Mouse (Mus musculus) spleen, postnatal 10 days (tissue): ENCODE results near the gene Atxn7l3.
A peak's percentile ranks its signal among the peaks of the same experiment; 100 is the strongest.
"Not testable (repeated sequence)": the region's sequence is repeated elsewhere in the genome, so short reads cannot be mapped to it uniquely, and the experiment has no call there.

Source experiments
- DNase-seq, 2 experiments: peaks; one replicate each; pipeline ENCODE4 v3.0.0; 2021 to 2022; ENCODE audit warnings: low spot score in 2 of 2

Atxn7l3 gene

GRCm38 (mm10) chr11:102295598-102296471, 596 bp downstream of the Atxn7l3 start:
- peak; percentile 58 to 69 for DNase-seq

- peak; percentile 61 to 64 for DNase-seq
These were observed 1.4 kb downstream of the Atxn7l3 start for GRCm38 (mm10) chr11:102294887-102295597.

GRCm38 (mm10) chr11:102294416-102294815, 2.0 kb downstream of the Atxn7l3 start:
- DNase-seq: no peak

DNA sequence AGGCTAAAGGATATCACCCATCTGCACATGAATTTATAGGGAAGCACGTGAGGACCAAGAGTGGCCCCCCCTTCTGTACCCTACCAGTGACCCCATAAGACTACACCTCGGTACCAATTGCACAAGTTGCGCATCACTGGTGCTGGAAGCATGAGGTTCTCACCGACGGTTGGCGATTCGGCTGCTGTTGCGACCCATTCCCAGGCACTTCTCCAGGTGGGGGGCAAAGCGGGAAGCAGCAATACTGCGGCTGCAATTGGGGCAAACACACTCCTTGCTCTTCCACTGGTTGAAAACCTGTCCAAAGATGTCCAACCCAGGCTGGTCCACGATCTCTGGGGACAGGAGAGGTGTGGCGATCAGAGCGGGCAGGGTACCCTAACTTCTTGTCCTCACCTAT, 2.5 kb downstream of the Atxn7l3 start:
- DNase-seq: no peak

DNA sequence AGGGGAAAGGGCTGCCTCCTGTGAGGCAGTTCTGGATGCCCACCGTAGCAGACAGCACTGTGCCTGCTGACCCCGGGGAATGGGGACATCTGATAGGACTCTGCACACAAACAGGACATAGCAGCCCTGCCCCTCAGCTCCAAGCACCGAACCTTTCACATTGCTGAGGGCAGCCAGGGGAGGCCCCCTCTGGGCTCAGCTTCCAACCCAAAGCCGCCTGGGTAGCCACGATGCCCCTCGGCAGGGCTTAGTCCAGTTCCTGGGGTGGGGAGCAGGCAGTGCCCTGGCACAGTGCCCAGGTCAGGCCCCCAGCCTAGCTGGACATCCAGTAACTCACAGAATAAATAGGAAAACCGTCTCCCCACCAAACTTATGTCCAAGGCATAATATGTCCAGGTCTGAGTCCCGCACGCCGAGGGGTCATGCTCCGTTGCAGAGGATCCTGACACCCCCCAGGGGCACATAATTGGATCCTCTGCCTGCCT, 5.3 kb downstream of the Atxn7l3 start:
- DNase-seq: no peak

DNA sequence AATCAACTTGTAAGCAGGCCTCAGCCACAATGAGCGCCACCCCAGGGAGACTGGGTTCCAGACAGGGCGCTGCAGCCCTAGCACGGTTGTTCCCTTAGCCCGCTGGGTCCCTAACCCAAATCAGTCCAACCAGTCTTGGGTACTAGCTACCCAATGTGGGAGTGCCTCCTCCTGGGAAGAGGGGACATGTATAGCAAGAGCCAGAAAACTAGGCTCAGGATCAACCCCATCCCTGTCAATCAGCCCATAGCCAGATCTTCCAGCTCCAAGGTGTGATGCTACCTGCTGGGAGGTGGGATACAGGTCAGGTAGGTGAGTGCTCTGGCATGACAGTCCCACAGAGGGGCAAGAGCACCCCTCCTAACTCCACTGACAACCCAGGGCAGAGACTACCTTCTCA, 6.3 kb downstream of the Atxn7l3 start:
- DNase-seq: no peak

DNA sequence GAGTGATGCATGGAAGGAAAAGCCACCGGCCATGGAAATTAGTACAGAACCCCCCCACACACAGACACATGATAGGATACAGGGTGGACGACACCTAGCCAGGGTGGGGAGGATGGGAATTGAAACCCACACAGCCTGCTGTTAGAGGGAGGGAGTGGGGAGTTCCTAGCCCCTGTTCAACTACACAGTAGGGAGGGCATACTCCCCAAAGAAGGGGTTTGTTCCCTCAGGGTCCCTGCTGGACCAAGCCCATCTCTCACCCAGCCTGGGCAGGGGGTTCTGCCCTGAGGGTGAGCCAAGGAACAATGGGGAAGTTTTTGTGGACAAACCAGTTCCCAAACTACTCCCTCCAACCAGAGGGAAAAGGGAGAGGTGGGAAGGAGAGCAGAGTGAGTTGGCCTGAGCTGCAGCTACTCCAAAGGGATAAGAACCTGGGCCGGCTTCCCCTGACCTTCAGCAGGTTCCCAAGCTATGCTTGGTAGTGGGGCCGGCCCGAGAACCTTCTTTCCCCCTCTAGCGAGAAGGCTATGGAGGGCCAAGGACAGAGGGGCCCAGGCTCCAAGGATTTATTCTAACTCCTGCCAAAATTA, 6.8 kb downstream of the Atxn7l3 start:
- no peak for DNase-seq

GRCm38 (mm10) chr11:102288913-102289312, 7.5 kb downstream of the Atxn7l3 start:
- DNase-seq: no peak

- DNase-seq: no peak
These were observed 8.2 kb downstream of the Atxn7l3 start for GRCm38 (mm10) chr11:102288027-102288804.

GRCm38 (mm10) chr11:102287485-102287884, 8.9 kb downstream of the Atxn7l3 start:
- DNase-seq: no peak

DNA sequence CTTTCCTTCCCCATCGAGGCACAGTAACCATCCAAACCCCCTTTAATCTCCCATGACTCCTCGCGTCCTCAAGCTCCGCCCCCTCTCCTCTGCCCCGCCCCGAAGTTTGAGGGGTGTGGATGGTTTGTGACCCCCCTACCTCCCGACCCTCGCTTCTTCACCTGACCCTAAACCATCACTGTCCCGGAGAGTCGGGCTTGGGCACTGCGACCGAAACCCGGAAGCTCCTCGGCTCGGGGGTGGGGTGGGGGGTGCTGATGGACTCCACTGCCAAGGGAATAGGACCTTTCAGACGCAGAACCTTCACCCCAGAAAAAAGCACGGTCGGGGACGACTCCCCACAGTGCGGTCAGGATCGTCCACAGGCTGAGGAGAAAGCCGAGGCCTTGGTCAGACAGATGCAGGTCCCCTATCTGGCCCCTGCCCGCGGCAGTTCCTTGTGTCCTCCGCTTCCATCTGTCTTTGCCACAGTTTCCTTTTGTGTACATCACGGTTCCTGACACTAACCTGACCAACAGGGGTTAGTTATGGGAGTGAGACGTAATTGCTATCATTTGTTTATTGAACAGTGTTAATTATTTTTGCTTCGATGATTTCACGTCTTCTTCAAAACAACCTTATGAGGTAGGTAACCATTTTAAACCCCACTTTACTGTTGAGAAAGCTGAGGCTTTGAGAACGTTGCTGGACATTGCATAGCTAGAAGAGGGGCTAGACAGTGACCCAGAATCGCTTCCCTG, 11.2 kb downstream of the Atxn7l3 start:
- no peak for DNase-seq

- DNase-seq: peak; percentile 94 to 98
These were observed 11.8 kb downstream of the Atxn7l3 start, which contains the start of gene Tmub2 for GRCm38 (mm10) chr11:102284501-102285094. Gene Tmub2 (plus strand): TSS chr11:102284931.

- DNase-seq: no peak
These were observed 12.5 kb downstream of the Atxn7l3 start for GRCm38 (mm10) chr11:102283922-102284321.

- not testable (repeated sequence) for DNase-seq
These were observed 16.2 kb downstream of the Atxn7l3 start for GRCm38 (mm10) chr11:102280267-102280666.

DNA sequence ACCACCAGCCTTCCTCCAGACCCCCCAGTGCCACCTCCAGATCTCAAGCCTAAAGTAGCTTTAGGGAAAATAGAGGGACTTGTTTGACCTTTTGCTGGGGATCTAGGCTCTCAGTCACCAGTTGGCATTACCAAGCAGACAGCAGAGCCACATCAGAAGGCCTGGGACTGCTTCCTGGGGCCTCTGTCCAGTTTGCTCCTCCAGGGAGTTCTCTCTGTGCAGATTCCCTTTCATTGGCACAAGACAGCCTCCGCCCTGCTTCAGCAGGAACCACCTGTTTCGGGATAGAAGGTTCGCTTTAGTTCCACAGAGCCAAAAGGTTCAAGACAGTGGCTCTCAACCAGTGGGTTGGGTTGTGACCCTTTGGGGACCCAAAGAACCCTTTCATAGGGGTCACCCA, 16.8 kb downstream of the Atxn7l3 start:
- no peak for DNase-seq

- no peak for DNase-seq
These were observed 18.7 kb downstream of the Atxn7l3 start for GRCm38 (mm10) chr11:102277754-102278153.

DNA sequence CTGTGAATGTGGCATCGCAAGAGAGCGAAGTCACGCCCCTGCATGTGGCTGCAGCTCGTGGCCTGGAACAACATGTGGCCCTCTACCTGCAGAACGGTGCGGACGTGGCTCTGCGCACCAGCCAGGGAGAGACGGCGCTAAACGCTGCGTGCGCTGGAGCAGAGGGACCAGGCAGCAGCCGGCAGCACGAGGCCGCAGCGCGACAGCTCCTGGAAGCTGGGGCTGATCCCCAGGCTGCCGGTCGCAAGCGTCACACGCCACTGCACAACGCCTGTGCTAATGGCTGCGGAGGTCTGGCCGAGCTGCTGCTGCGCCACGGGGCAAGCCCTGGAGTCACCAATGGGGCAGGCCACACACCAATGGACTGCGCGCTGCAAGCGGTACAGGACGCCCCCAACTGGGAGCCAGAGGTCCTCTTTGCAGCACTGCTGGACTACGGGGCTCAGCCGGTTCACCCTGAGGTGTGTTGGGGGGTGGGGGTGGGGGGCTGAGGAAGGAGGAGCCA, 20.0 kb downstream of the Atxn7l3 start:
- no peak for DNase-seq

GRCm38 (mm10) chr11:102268520-102269244, 27.7 kb downstream of the Atxn7l3 start, which contains the start of gene Asb16:
Gene Asb16 (plus strand): TSS chr11:102268743.
- no peak for DNase-seq

GRCm38 (mm10) chr11:102267480-102267879, 29.0 kb downstream of the Atxn7l3 start:
- peak in 1 of 2 experiments; percentile 67 for DNase-seq
